Mouse (Mus musculus) stomach, adult 2 months (tissue): ENCODE data around the gene Olfr130. TPM values are rescaled to one million over a fixed set of nuclear protein-coding genes. Genes with fewer than 3 reads are reported as not detected.

ENCODE experiments used
- polyA plus RNA-seq: library from polyadenylated mRNA; depleted of rRNA; stranded (reverse); fragments of >200 nt; gene quantifications from 2 replicates; pipeline ENCODE4 v1.2.3, GENCODE M21; 2012; rRNA removed

Gene Olfr130
- not detected in 2 replicates for polyA plus RNA-seq

GRCm38 (mm10) chr17:38063621-38064020, at the start of gene Olfr130:
Gene Olfr130 (plus strand): TSS chr17:38063921.

GRCm38 (mm10) chr17:38059979-38060378, 3.7 kb upstream of the Olfr130 start, which contains the start of gene Olfr129:
Gene Olfr129 (minus strand): TSS chr17:38060079.

GRCm38 (mm10) chr17:38088593-38088992, 24.9 kb downstream of the Olfr130 start, which contains the start of gene Olfr131:
Gene Olfr131 (minus strand): TSS chr17:38088693.

Other genes starting within 250 kb of the Olfr130 start
- gene Olfr125, start 231.0 kb upstream of the Olfr130 start, polyA plus RNA-seq = not detected in 2 replicates
- not detected in 2 replicates for gene Olfr126, start 216.4 kb upstream of the Olfr130 start, polyA plus RNA-seq
- not detected in 2 replicates for gene Olfr127, start 163.5 kb upstream of the Olfr130 start, polyA plus RNA-seq
- not detected in 2 replicates for gene Olfr128, start 143.4 kb upstream of the Olfr130 start, polyA plus RNA-seq
- gene Olfr761, start 110.8 kb upstream of the Olfr130 start, polyA plus RNA-seq = not detected in 2 replicates
- not detected in 2 replicates for gene Olfr129, start 3.8 kb upstream of the Olfr130 start, polyA plus RNA-seq
- not detected in 2 replicates for gene Olfr131, start 24.8 kb downstream of the Olfr130 start, polyA plus RNA-seq
- not detected in 2 replicates for gene Olfr132, start 70.6 kb downstream of the Olfr130 start, polyA plus RNA-seq
- not detected in 2 replicates for gene Olfr133, start 81.4 kb downstream of the Olfr130 start, polyA plus RNA-seq
- not detected in 2 replicates for gene Olfr134, start 107.5 kb downstream of the Olfr130 start, polyA plus RNA-seq
- not detected in 2 replicates for gene Olfr135, start 140.4 kb downstream of the Olfr130 start, polyA plus RNA-seq
- not detected in 2 replicates for gene Olfr138, start 197.1 kb downstream of the Olfr130 start, polyA plus RNA-seq
- not detected in 2 replicates for gene Olfr137, start 243.6 kb downstream of the Olfr130 start, polyA plus RNA-seq